ENCODE assay signal across 12 mouse cellular contexts in the genomic region with DNA sequence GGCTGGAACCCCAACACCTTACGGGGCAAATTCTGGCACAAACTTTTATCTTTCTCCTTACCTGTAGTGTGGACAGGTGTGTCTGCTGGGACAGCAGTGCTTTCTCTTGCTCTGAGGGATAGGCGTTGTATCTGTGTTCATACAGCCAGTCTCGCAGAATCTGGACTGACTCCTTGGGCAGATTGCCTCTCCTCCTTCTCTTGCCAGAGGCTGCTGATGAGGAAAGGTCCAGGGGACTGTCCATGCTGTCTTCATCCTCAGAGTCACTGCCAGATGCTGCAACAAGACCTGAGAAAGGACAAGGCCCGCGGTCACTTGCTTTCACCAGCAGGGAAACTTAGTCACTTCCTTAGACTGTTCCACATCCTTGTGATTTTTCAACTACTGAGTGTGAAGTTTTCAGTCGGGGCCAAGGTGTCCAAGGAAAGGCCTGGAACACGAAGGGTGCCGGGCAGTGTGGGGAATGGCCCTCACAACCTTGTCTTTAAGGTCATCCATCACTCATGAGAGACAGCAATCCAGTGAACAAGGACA. TPM values are rescaled to one million over a fixed set of nuclear protein-coding genes. Genes with fewer than 3 reads are reported as not detected.
DNase-seq lines count a peak whose midpoint lies in the region; ATAC-seq and TF ChIP-seq lines count a peak whose summit lies in the region.
"Had no signal": no experiment of that assay in that cellular context is flagged by ENCODE, and none has a peak within 500 bp of the region (broad histone marks: within the 10 kb centered on the region; RNA-seq: fewer than 3 reads in every experiment).

No protein-coding gene starts in this region.

- H3K9me3 ChIP-seq in liver, embryonic 16.5 days (replicated peaks; ENCODE audit: control insufficient read depth, low read length) = no peaks in the 10 kb centered on the region
- H3K9me3 ChIP-seq: hindbrain, embryonic 15.5 days; midbrain, embryonic 15.5 days had no signal

- H3K36me3 ChIP-seq in liver, embryonic 16.5 days (ENCODE audit: control insufficient read depth, insufficient read depth) = no peaks in the 10 kb centered on the region
- H3K36me3 ChIP-seq: hindbrain, embryonic 15.5 days; midbrain, embryonic 15.5 days had no signal

- peak; percentile 55 for DNase-seq in adrenal gland, postnatal 14 days
- no peak for DNase-seq in adrenal gland, postnatal 25 days
- DNase-seq in lung, adult 2 months = peak; percentile 14
- no peak for DNase-seq in lung, adult 18-20 months
- DNase-seq in layer of hippocampus, postnatal 25 days (ENCODE audit: extremely low spot score in 1 of 2, low spot score in 1 of 2) = no peak
- no peak for DNase-seq in layer of hippocampus, postnatal 36 days
- DNase-seq: cerebellum, postnatal 36 days had no signal

- H3K4me2 ChIP-seq in liver, embryonic 16.5 days (ENCODE audit: low read depth, low read length) = no peak overlapping the region
- H3K4me2 ChIP-seq: midbrain, embryonic 15.5 days had no signal

- H3K4me3 ChIP-seq in lung, adult 2 months (replicated peaks; ENCODE audit: extremely low read depth, low read depth, low read length) = no peak overlapping the region
- no peak overlapping the region for H3K4me3 ChIP-seq in liver, embryonic 16.5 days (ENCODE audit: low read depth, low read length)
- H3K4me3 ChIP-seq: hindbrain, embryonic 15.5 days; midbrain, embryonic 15.5 days had no signal

- peaks cover 5% of the 10 kb centered on the region for H3K27me3 ChIP-seq in liver, embryonic 16.5 days (ENCODE audit: control insufficient read depth, insufficient read depth, low read depth, low read length)
- H3K27me3 ChIP-seq: hindbrain, embryonic 15.5 days had no signal

- WGBS in lung, adult 2 months = 42% methylated on average over 8 of the region's 8 CpGs
- 54% methylated on average over 8 of the region's 8 CpGs for WGBS in liver, embryonic 16.5 days (ENCODE audit: insufficient replicate concordance)

- no peak overlapping the region for H3K9ac ChIP-seq in liver, embryonic 16.5 days (ENCODE audit: low read depth, low read length)
- H3K9ac ChIP-seq: hindbrain, embryonic 15.5 days; midbrain, embryonic 15.5 days had no signal

- no peak for TF ChIP-seq POLR2A in lung, adult 2 months (IDR thresholded peaks at IDR 0.05; ENCODE audit: borderline replicate concordance, extremely low read depth, low read depth, low read length)

- H3K4me1 ChIP-seq in lung, adult 2 months (ENCODE audit: control insufficient read depth, insufficient read depth, low read length) = peaks cover 7% of the 10 kb centered on the region; the same call in 1 of the 2 replicates
- H3K4me1 ChIP-seq in liver, embryonic 16.5 days (ENCODE audit: control insufficient read depth, low read depth, low read length) = peaks cover 18% of the 10 kb centered on the region

- peak; percentile 14 for ATAC-seq in granulocyte monocyte progenitor cell, adult 5-6 weeks (replicated peaks; ENCODE audit: poor library complexity, severe bottlenecking)
- ATAC-seq in liver, embryonic 16.5 days (ENCODE audit: low read depth) = no peak
- ATAC-seq: forebrain, embryonic 16.5 days; midbrain, embryonic 15.5 days had no signal

- peak overlapping the region; percentile 45 for H3K27ac ChIP-seq in liver, embryonic 16.5 days (ENCODE audit: low read length)
- H3K27ac ChIP-seq: hindbrain, embryonic 15.5 days; midbrain, embryonic 15.5 days had no signal

- no peak for TF ChIP-seq CTCF in lung, adult 2 months (IDR thresholded peaks at IDR 0.05; ENCODE audit: insufficient read depth, low read length)

RNA-seq across cellular contexts. Expression of a gene that starts 7.2 kb away (rescaled TPM):
- total RNA-seq in adrenal gland, postnatal 14 days (2021) = 45.9 and 50.8 TPM in 2 replicates
- 73.0 and 74.7 TPM in 2 replicates for total RNA-seq in adrenal gland, postnatal 25 days (2021)
- polyA plus RNA-seq in lung, adult 2 months (2012; rRNA removed) = 14.1 and 25.2 TPM in 2 replicates
- 80.0 and 87.9 TPM in 2 replicates for total RNA-seq in granulocyte monocyte progenitor cell, adult 5-6 weeks (2014; fragmentation: Nextera tagmentation)
- total RNA-seq in granulocyte monocyte progenitor cell, adult 5-6 weeks (2017) = 33.9 and 48.5 TPM in 2 replicates
- polyA plus RNA-seq in liver, embryonic 16.5 days (2015; fragmentation: Nextera tagmentation; extraction: Ambion mirVana) = 8.9 and 9.0 TPM in 2 replicates
- 1 to 10 TPM; 1.9 to 2.3 TPM for total RNA-seq in layer of hippocampus, postnatal 25 days (2021)
- 1 to 10 TPM; 1.9 to 2.0 TPM for total RNA-seq in layer of hippocampus, postnatal 36 days (2021)

Comparison
In these comparisons a context has a peak if more than half of its experiments do, and no peak if none do; other contexts are left out.
1. DNase-seq: peak in adrenal gland, postnatal 14 days (single experiment) and lung, adult 2 months (single experiment); none in adrenal gland, postnatal 25 days (single experiment), lung, adult 18-20 months (0 of 2), layer of hippocampus, postnatal 25 days (0 of 2) and layer of hippocampus, postnatal 36 days (0 of 2).
2. RNA of a gene that starts 7.2 kb away (total RNA-seq): 33.9 to 87.9 TPM in granulocyte monocyte progenitor cell, adult 5-6 weeks, 73.0 to 74.7 TPM in adrenal gland, postnatal 25 days and 45.9 to 50.8 TPM in adrenal gland, postnatal 14 days; 1.9 to 2.3 TPM in layer of hippocampus, postnatal 25 days and 1.9 to 2.0 TPM in layer of hippocampus, postnatal 36 days; every median in the first group is over 10 times any median in the second.